Mouse (Mus musculus) embryonic fibroblast, embryonic 13.5 days (primary cell): ENCODE data around the gene Lgr4.

Experiments
- CTCF ChIP-seq: IDR thresholded peaks from 2 replicates; pipeline ENCODE4 v1.5.1; 2011; ENCODE audit warnings: mild to moderate bottlenecking, control low read depth, low read length, moderate library complexity, borderline replicate concordance; ENCODE audit not compliant: insufficient read depth
- POLR2A ChIP-seq: IDR thresholded peaks from 2 replicates; pipeline ENCODE4 v1.6.1; 2011; ENCODE audit warnings: low read depth, mild to moderate bottlenecking, control low read depth, low read length, moderate library complexity

- no peak for TF ChIP-seq POLR2A
- TF ChIP-seq CTCF: no peak
Measured at GRCm38 (mm10) chr2:110042861-110043760, 125.7 kb downstream of the Lgr4 start.
